Mouse (Mus musculus) neural tube, embryonic 14.5 days (tissue): ENCODE measurements at regions not wholly inside any gene's neighbourhood (a gene's known extent, or its start where the extent isn't known, plus 50 kb on each side); places are given as distances from the start of the nearest gene placed in this dataset.
"Not testable (repeated sequence)": the region's sequence is repeated elsewhere in the genome, so short reads cannot be mapped to it uniquely, and the experiment has no call there.

Experiments
- ATAC-seq: fragments of 200-750 bp; cut with Nextera tagmentation; 2 replicates; pipeline ENCODE4 v1.8.0; 2017; ENCODE audit warnings: low read depth, mild to moderate bottlenecking, moderate TSS enrichment, moderate library complexity
- H3K27ac ChIP-seq: fragments of 300-500 bp; sonication (generic); 2 replicates; pipeline ENCODE4 v1.5.1; 2014; ENCODE audit warnings: low read depth, mild to moderate bottlenecking, control low read depth, low read length, moderate library complexity, mixed read lengths
- H3K27me3 ChIP-seq: fragments of 300-500 bp; sonication (generic); 2 replicates; pipeline ENCODE4 v1.6.1; 2014; ENCODE audit warnings: low read length; ENCODE audit not compliant: control insufficient read depth, insufficient read depth
- H3K36me3 ChIP-seq: fragments of 300-500 bp; sonication (generic); 2 replicates; pipeline ENCODE4 v1.6.1; 2014; ENCODE audit warnings: low read length, mixed read lengths; ENCODE audit not compliant: control insufficient read depth, insufficient read depth
- H3K4me1 ChIP-seq: fragments of 300-500 bp; sonication (generic); 2 replicates; pipeline ENCODE4 v1.6.1; 2014; ENCODE audit warnings: low read length; ENCODE audit not compliant: control insufficient read depth, insufficient read depth
- H3K4me2 ChIP-seq: fragments of 300-500 bp; sonication (generic); 2 replicates; pipeline ENCODE4 v1.6.1; 2014; ENCODE audit warnings: mild to moderate bottlenecking, low read depth, low read length, control low read depth
- H3K4me3 ChIP-seq: fragments of 300-500 bp; sonication (generic); 2 replicates; pipeline ENCODE4 v1.5.1; 2014; ENCODE audit warnings: low read depth, low read length, control low read depth, mixed read lengths
- H3K9ac ChIP-seq: fragments of 300-500 bp; sonication (generic); replicated peaks from 2 replicates; pipeline ENCODE4 v1.6.1; 2014; ENCODE audit warnings: low read depth, mild to moderate bottlenecking, control low read depth, low read length, mixed read lengths
- H3K9me3 ChIP-seq: fragments of 300-500 bp; sonication (generic); 2 replicates; pipeline ENCODE4 v1.6.1; 2016; ENCODE audit warnings: low read length; ENCODE audit not compliant: control insufficient read depth
- WGBS: fragments of 180-500 bp; shearing (Covaris S2); extraction: QIAGEN DNeasy Blood & Tissue Kit; methylation state at CpG from one replicate; pipeline ENCODE4 v1.1.7; 2014; 5-methylcytosine and 5-hydroxymethylcytosine counted together

DNA sequence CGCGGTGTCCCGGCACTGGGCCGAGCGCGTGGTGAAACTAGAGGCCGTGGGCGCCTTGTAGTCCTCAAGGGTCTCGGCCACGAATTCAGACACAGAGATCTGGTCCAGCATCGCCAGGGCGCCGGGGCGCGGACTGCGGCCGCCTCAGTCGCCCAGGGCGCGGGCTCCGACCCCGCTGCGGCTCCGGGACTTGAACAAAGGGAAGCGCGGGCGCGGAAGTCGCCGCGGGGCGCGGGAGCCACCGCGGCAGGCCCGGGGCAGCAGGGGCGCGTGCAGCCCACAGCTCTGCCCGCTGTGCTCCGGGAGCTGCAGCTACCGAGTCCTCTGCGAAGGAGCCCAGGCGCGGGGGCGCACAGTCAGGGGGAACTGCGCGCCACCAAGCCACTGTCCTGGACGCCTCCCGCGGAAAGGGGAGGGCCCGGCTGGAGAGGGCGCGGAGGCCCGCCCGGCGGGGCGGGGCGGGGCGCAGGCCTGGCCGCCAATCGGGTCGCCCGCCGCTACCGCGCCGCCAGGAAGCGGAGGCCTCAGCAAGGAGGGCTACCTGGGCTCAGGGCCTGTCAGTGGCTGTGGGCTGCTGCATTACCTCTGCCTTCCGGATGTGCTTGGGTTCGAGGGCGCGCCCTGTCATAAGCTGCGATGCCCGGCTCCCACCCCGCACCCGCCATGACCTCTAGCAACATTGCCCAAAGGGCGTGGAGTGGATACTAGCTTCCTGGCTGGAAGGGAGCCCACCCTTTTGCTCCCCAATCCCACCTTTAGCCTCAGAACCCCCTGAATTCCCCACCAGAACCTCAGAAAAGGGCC, 155.2 kb upstream of the 9030624G23Rik start:
- not testable (repeated sequence) for H3K27me3 ChIP-seq, H3K4me1 ChIP-seq, ATAC-seq, H3K36me3 ChIP-seq, H3K9me3 ChIP-seq, H3K27ac ChIP-seq
- Histone ChIP-seq H3K9ac (0 out of 2 replicates have a peak overlapping the region, but pooled peaks have one; percentile 44), H3K4me3 (peak overlapping the region; percentile 42), H3K4me2 (peak overlapping the region; percentile 31)
- WGBS = 1% methylated on average over 33 of the region's 77 CpGs
